Comparison of ENCODE assay signal across 11 mouse cellular contexts in the genomic region with DNA sequence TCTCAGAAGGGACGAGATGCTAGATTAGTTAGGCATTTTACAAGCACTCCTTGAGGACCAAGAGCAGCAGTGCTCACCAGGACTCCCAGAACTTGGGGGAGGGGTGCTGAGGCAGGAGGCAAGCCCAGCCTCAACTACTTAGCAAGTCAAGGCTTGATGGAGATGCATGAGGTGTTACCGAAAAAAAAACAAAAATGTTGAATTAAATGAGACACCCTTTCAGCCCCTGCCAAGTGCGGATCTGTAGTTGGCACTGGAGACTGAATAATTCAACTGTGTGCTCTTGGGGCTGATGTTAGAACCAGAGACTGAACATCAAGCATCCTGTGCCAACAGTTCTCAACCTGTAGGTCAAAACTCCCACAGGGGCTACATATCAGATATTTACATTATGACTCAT.
"Had no signal": no experiment of that assay in that cellular context is flagged by ENCODE, and none has a peak within 500 bp of the region (broad histone marks: within the 10 kb centered on the region; RNA-seq: fewer than 3 reads in every experiment).

No protein-coding gene starts in this region.

- H3K4me1 ChIP-seq: liver, embryonic 12.5 days; midbrain, embryonic 15.5 days; neural tube, embryonic 12.5 days had no signal

- H3K9ac ChIP-seq: limb, embryonic 12.5 days; liver, embryonic 12.5 days; lung, embryonic 15.5 days; midbrain, embryonic 15.5 days; neural tube, embryonic 12.5 days had no signal

- H3K36me3 ChIP-seq: limb, embryonic 12.5 days; liver, embryonic 12.5 days; lung, embryonic 15.5 days; midbrain, embryonic 15.5 days; neural tube, embryonic 12.5 days had no signal

- H3K4me3 ChIP-seq: limb, embryonic 12.5 days; liver, embryonic 12.5 days; lung, embryonic 15.5 days; midbrain, embryonic 15.5 days; neural tube, embryonic 12.5 days had no signal

- H3K27me3 ChIP-seq: lung, embryonic 15.5 days; midbrain, embryonic 15.5 days; neural tube, embryonic 12.5 days had no signal

- H3K27ac ChIP-seq: limb, embryonic 12.5 days; liver, embryonic 12.5 days; lung, embryonic 15.5 days; midbrain, embryonic 15.5 days; neural tube, embryonic 12.5 days had no signal

- DNase-seq: kidney, adult 8-10 months; kidney, postnatal 25 days; lung, postnatal 4 days; thymus, adult 18-20 months; thymus, postnatal 14 days had no signal

- H3K9me3 ChIP-seq: liver, embryonic 12.5 days; lung, embryonic 15.5 days; midbrain, embryonic 15.5 days; neural tube, embryonic 12.5 days had no signal

- ATAC-seq: liver, embryonic 12.5 days; midbrain, embryonic 15.5 days had no signal

- H3K4me2 ChIP-seq: limb, embryonic 12.5 days; liver, embryonic 12.5 days; lung, embryonic 15.5 days; midbrain, embryonic 11.5 days; midbrain, embryonic 15.5 days; neural tube, embryonic 12.5 days had no signal
